Mouse (Mus musculus): ENCODE data around the gene Zfp52. TPM values are rescaled to one million over a fixed set of nuclear protein-coding genes. Genes with fewer than 3 reads are reported as not detected.
A peak's percentile ranks its signal among the peaks of the same experiment; 100 is the strongest.

The Zfp52 gene
- total RNA-seq, 1 experiment from 2014 or later, result 39.2 TPM

GRCm38 (mm10) chr17:21536676-21537075 is 1.3 kb downstream of the Zfp52 start:
- no peak for ATAC-seq (replicated peaks; ENCODE audit: low read depth, poor library complexity, severe bottlenecking)

- no peak for ATAC-seq (replicated peaks; ENCODE audit: low read depth, poor library complexity, severe bottlenecking)
Measured at GRCm38 (mm10) chr17:21557831-21558230, 22.5 kb downstream of the Zfp52 start.

GRCm38 (mm10) chr17:21566220-21566619 is 30.9 kb downstream of the Zfp52 start:
- peak; percentile 79 for ATAC-seq (replicated peaks; ENCODE audit: low read depth, poor library complexity, severe bottlenecking)

GRCm38 (mm10) chr17:21566728-21567349 is 31.5 kb downstream of the Zfp52 start, which contains the start of gene Zfp948:
Gene Zfp948, plus strand, starts transcription at chr17:21567008.
- peak; percentile 89 for ATAC-seq (replicated peaks; ENCODE audit: low read depth, poor library complexity, severe bottlenecking)

- 0 out of 2 replicates have a peak, but pooled peaks have one; percentile 8 for ATAC-seq (replicated peaks; ENCODE audit: low read depth, poor library complexity, severe bottlenecking)
Measured at GRCm38 (mm10) chr17:21567696-21568095, 32.4 kb downstream of the Zfp52 start.

GRCm38 (mm10) chr17:21579080-21579479 is 43.7 kb downstream of the Zfp52 start:
- ATAC-seq (replicated peaks; ENCODE audit: low read depth, poor library complexity, severe bottlenecking), result peak; percentile 39; the same call in 1 of the 2 replicates

GRCm38 (mm10) chr17:21579493-21580175 is 44.3 kb downstream of the Zfp52 start:
- peak; percentile 98 for ATAC-seq (replicated peaks; ENCODE audit: low read depth, poor library complexity, severe bottlenecking)

GRCm38 (mm10) chr17:21585521-21585920 is 50.2 kb downstream of the Zfp52 start:
- no peak for ATAC-seq (replicated peaks; ENCODE audit: low read depth, poor library complexity, severe bottlenecking)

Other genes with a start within 250 kb of the Zfp52 start
- not detected in 2 replicates for gene Vmn1r237, start 223.7 kb upstream of the Zfp52 start, total RNA-seq (2017)
- 13.7 and 16.6 TPM in 2 replicates for gene Zfp677, start 151.8 kb upstream of the Zfp52 start, total RNA-seq (2017)
- 5.9 and 6.3 TPM in 2 replicates for gene Zfp54, start 112.3 kb upstream of the Zfp52 start, total RNA-seq (2017)
- gene Zfp51, start 85.2 kb upstream of the Zfp52 start, total RNA-seq (2017), result 14.8 and 15.7 TPM in 2 replicates
- 9.1 and 14.6 TPM in 2 replicates for gene Zfp53, start 46.5 kb upstream of the Zfp52 start, total RNA-seq (2017)
- 2.9 and 5.2 TPM in 2 replicates for gene Zfp948, start 31.5 kb downstream of the Zfp52 start, total RNA-seq (2017)
- gene Zfp983, start 115.1 kb downstream of the Zfp52 start, total RNA-seq (2017), result 4.7 and 6.5 TPM in 2 replicates
- 26.4 TPM in 1 of 2 replicates, not detected in the other for gene Gm10226, start 156.3 kb downstream of the Zfp52 start, total RNA-seq (2017)
- 10.9 and 13.4 TPM in 2 replicates for gene Zfp760, start 172.2 kb downstream of the Zfp52 start, total RNA-seq (2017)
- 5.8 and 8.6 TPM in 2 replicates for gene Zfp229, start 195.3 kb downstream of the Zfp52 start, total RNA-seq (2017)